Mouse (Mus musculus): ENCODE measurements around the gene 4933402J07Rik.
A peak's percentile ranks its signal among the peaks of the same experiment; 100 is the strongest.

4933402J07Rik gene

GRCm38 (mm10) chr8:87563553-87563952 lies at the start of gene 4933402J07Rik:
4933402J07Rik (plus strand) TSS chr8:87563853.
- no peak for DNase-seq

DNA sequence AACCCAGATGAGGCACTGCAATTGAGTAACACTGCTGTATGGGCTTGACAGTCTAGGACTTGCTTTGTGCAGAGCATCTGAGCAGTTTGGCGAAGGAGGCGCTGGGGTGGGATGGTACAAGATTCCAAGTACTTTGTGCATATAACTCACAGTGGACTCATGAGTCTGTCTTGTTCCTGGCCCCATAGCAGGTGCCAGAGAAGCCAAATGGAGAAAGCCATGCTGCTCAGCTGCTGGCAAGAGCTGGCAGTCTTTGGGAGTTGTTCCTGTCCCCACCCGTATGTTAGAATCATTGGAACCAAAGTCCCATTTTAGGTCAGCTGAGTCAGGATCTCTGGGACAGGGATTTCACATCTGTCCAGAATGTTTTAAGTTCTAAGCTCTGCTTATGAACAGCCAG lies 46.5 kb upstream of the 4933402J07Rik start:
- no peak for DNase-seq

GRCm38 (mm10) chr8:87525006-87525405 lies 38.6 kb upstream of the 4933402J07Rik start:
- no peak for DNase-seq

DNA sequence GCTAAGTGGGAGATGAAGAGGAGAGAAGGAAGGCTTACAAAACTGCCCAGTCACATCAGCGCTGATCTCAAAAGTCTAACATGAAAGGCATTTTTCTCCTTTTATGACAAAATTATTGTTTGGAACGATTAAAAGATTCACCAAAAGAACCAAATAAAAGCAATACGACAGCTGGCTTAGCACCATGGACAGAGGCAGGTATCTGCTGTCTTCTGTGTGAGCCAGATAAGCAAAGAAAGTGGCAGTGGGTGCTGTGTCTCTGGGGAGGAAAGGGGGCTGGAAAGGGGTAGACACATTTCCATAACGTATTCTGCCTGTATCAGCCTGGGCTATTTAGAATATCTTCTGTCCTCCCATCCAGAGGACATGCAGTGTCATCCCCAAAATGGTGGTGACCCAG lies 32.5 kb upstream of the 4933402J07Rik start:
- DNase-seq: no peak

DNA sequence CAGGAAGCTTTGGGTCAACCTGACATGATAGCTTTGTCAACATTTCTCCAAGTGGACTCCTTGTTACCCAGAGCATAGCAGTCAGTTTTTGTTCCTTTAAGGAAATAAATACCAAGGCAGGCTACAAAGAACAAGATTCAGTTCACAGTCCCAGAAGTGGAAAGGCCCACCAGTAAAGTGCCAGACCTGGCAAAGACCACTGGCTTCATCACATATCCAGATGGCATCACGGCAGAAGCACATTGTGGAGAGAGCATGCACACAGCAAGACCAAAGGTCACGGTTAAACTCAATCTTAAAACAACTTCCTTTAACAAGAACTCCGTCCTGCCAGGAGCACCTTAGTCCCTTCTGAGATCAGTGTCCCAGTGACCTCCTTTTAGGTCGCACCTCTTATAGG lies 30.2 kb upstream of the 4933402J07Rik start:
- DNase-seq: no peak

GRCm38 (mm10) chr8:87534846-87535245 lies 28.8 kb upstream of the 4933402J07Rik start:
- DNase-seq: no peak

GRCm38 (mm10) chr8:87536615-87537329 lies 26.9 kb upstream of the 4933402J07Rik start:
- DNase-seq: peak; percentile 57

GRCm38 (mm10) chr8:87539829-87540394 lies 23.7 kb upstream of the 4933402J07Rik start:
- no peak for DNase-seq

GRCm38 (mm10) chr8:87549881-87550280 lies 13.8 kb upstream of the 4933402J07Rik start:
- DNase-seq: no peak

DNA sequence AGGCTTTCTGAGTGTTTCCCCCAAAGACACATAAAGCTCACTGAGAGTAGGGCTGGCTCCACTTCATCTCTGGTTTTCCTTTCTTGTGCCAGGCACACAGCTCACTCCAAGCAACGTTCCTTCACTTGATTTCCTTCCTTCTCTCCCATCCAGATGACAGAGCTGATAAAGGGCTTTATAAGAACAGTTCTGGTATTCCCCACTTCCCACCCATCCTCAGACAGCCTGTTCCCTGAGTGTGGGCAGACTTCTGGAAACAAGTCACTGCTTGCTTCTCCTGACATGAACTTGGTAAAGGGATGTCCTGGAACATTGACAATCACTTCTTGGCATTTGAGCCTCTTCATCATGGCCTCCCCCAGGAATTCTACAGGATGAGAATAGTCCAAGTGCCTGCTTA lies 10.9 kb upstream of the 4933402J07Rik start:
- DNase-seq: no peak

- DNase-seq: no peak
Observed at GRCm38 (mm10) chr8:87560801-87561200, 2.9 kb upstream of the 4933402J07Rik start.

GRCm38 (mm10) chr8:87569203-87569602 lies 5.5 kb downstream of the 4933402J07Rik start:
- DNase-seq: no peak

GRCm38 (mm10) chr8:87569706-87570563 lies 6.3 kb downstream of the 4933402J07Rik start:
- DNase-seq: no peak

DNA sequence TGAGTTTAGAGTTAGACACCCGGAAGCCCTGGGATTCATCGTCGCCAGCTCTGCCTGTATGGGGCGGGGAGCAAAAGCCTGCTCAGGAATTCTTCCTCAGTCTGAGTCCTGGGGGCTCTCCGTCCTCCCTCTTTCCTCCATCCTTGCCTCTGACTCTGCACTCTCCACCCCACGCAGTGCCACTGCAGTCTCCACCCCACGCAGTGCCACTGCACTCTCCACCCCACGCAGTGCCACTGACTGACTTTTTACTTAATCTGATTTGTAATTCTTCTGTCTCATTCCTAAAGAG lies 6.9 kb downstream of the 4933402J07Rik start:
- DNase-seq: no peak

DNA sequence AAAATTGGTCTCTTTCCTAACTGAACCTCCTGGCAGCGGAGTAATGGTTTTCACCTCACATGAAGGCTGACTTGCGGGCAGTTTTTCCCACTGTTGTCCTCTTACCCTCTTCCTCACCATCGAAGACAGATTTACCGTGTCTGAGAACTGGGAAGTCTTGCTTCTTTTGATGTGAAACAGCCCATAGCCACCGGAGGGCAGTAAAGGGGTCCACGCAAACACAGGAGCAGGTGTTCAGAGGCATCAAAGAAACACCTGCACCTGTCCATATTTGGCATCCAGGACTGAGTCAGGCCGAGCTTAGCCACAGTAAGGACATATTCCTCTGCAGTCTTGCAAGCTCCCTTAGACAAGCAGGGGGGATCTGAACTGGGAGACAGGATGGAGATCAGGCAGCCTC lies 7.2 kb downstream of the 4933402J07Rik start:
- peak; percentile 12 for DNase-seq

GRCm38 (mm10) chr8:87594272-87594671 lies 30.6 kb downstream of the 4933402J07Rik start:
- peak; percentile 30 for DNase-seq

DNA sequence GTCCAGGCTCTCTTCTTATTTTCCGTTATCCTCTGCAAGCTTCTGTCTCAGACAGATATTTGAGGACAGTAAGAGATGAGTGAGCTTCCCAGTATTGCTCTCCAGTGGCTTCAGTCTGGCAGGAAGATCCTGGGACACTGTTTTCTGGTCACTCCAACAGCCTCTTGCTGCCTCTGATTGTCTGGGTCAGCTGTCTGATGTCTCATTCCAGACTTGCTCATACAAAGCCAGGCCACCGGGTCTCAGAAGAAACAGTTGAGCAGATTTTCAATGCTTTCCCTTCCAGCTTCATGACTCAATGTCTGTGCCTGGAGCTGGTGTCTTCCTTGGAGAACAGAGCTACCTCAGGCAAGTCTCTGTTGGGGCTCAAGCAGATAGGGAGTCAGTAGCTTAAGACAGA lies 39.1 kb downstream of the 4933402J07Rik start:
- DNase-seq: no peak

- no peak for DNase-seq
Observed at GRCm38 (mm10) chr8:87609110-87609509, 45.5 kb downstream of the 4933402J07Rik start.

- DNase-seq: no peak
Observed at GRCm38 (mm10) chr8:87609651-87610192, 46.1 kb downstream of the 4933402J07Rik start.

- DNase-seq: no peak
Observed at GRCm38 (mm10) chr8:87613701-87614100, 50.0 kb downstream of the 4933402J07Rik start.

GRCm38 (mm10) chr8:87619118-87619517 lies 55.5 kb downstream of the 4933402J07Rik start:
- DNase-seq: no peak

DNA sequence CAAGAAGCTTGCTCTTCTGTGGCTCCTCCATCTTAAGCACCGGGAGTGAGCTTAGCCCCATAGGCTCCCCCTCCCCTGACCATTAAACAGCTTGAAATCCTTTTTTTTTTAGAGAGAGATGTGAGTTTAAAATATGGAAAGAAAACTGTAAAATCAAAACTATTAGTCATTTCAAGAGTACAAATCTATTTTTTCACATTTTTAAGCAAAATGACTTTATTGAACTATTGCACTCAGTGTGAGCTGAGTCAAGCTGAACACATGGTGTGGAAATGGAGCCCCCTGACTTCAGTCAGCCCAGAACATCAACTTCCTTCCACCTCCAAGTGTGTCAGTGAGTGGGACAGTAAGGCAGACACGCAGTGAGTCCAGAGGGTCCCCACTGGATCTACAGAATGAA lies 55.9 kb downstream of the 4933402J07Rik start:
- no peak for DNase-seq

- no peak for DNase-seq
Observed at GRCm38 (mm10) chr8:87620225-87620624, 56.6 kb downstream of the 4933402J07Rik start.

- no peak for DNase-seq
Observed at GRCm38 (mm10) chr8:87621181-87621580, 57.5 kb downstream of the 4933402J07Rik start.

Measured in thymus, postnatal 25 days (tissue).